Mouse (Mus musculus) left cerebral cortex, postnatal 25 days (tissue): ENCODE results near the gene 1810037I17Rik. TPM values are rescaled to one million over a fixed set of nuclear protein-coding genes. Genes with fewer than 3 reads are reported as not detected.
A peak's percentile ranks its signal among the peaks of the same experiment; 100 is the strongest.

Experiments
- DNase-seq, 2 experiments: peaks; one replicate each; pipeline ENCODE4 v3.0.0; 2022; ENCODE audit warnings: low spot score in 2 of 2, mixed read lengths in 1 of 2
- intact Hi-C: fragments of 180-260 bp; cut with DNase I; formaldehyde crosslinking; loops from one replicate; pipeline ENCODE4 v1.15.1; 2025
- total RNA-seq, 2 experiments: library from RNA; stranded (reverse); gene quantifications; 2 replicates each; pipeline ENCODE4 v1.2.3; 2021

The 1810037I17Rik gene
- 10 to 100 TPM; 59.0 to 61.3 TPM for total RNA-seq

GRCm38 (mm10) chr3:122924009-122924914 lies at the start of gene 1810037I17Rik:
Gene 1810037I17Rik (plus strand): TSS chr3:122924203.
- intact Hi-C loops, result loop anchor here (1.0 kb wide), 1 partner anchor 60 kb away; the partner anchor contains the start of gene Usp53
- DNase-seq, result peak; percentile 95 to 98

- no peak for DNase-seq
Measured at GRCm38 (mm10) chr3:122876870-122877269, 47.1 kb upstream of the 1810037I17Rik start.

GRCm38 (mm10) chr3:122877543-122877942 lies 46.5 kb upstream of the 1810037I17Rik start:
- no peak for DNase-seq
- intact Hi-C loops, result no loop called here

More at GRCm38 (mm10) chr3:122876870-122877269, 47.1 kb upstream of the 1810037I17Rik start:
- intact Hi-C loops, result no loop called here

- intact Hi-C loops, result no loop called here
- DNase-seq, result no peak
Measured at GRCm38 (mm10) chr3:122878705-122879315, 45.2 kb upstream of the 1810037I17Rik start.

- DNase-seq, result no peak
- intact Hi-C loops, result no loop called here
Measured at GRCm38 (mm10) chr3:122887505-122888301, 36.3 kb upstream of the 1810037I17Rik start.

GRCm38 (mm10) chr3:122888371-122888819 lies 35.6 kb upstream of the 1810037I17Rik start:
- intact Hi-C loops, result no loop called here
- no peak for DNase-seq

- intact Hi-C loops, result no loop called here
- DNase-seq, result no peak
Measured at GRCm38 (mm10) chr3:122894772-122895171, 29.2 kb upstream of the 1810037I17Rik start, which contains the start of gene Fabp2. Gene Fabp2 (plus strand): TSS chr3:122895072.

GRCm38 (mm10) chr3:122895189-122895731 lies 28.7 kb upstream of the 1810037I17Rik start:
- intact Hi-C loops, result no loop called here
- no peak for DNase-seq

- intact Hi-C loops, result no loop called here
- no peak for DNase-seq
Measured at GRCm38 (mm10) chr3:122898254-122898653, 25.7 kb upstream of the 1810037I17Rik start.

- peak; percentile 23 to 70 for DNase-seq
- intact Hi-C loops, result loop anchor here (2.0 to 10.0 kb wide), 3 partner anchors 117 to 599 kb away; no protein-coding TSS in a partner anchor
Measured at GRCm38 (mm10) chr3:122903746-122904433, 20.1 kb upstream of the 1810037I17Rik start.

- no peak for DNase-seq
- intact Hi-C loops, result loop anchor here (10.0 kb wide), 1 partner anchor 603 kb away; no protein-coding TSS in a partner anchor
Measured at GRCm38 (mm10) chr3:122907841-122908240, 16.2 kb upstream of the 1810037I17Rik start.

- DNase-seq, result no peak
- intact Hi-C loops, result no loop called here
Measured at GRCm38 (mm10) chr3:122915493-122915892, 8.5 kb upstream of the 1810037I17Rik start.

GRCm38 (mm10) chr3:122916191-122916680 lies 7.8 kb upstream of the 1810037I17Rik start:
- intact Hi-C loops, result no loop called here
- no peak for DNase-seq

- no peak for DNase-seq
- intact Hi-C loops, result no loop called here
Measured at GRCm38 (mm10) chr3:122918672-122919071, 5.3 kb upstream of the 1810037I17Rik start.

GRCm38 (mm10) chr3:122919260-122919659 lies 4.7 kb upstream of the 1810037I17Rik start, which contains the start of gene Gm10959:
Gene Gm10959 (minus strand): TSS chr3:122919360.
- DNase-seq, result no peak
- intact Hi-C loops, result no loop called here

- intact Hi-C loops, result no loop called here
- no peak for DNase-seq
Measured at GRCm38 (mm10) chr3:122920572-122921435, 3.2 kb upstream of the 1810037I17Rik start.

GRCm38 (mm10) chr3:122921676-122922527 lies 2.1 kb upstream of the 1810037I17Rik start:
- intact Hi-C loops, result no loop called here
- no peak for DNase-seq
